Mouse (Mus musculus): ENCODE data around the gene Pkp4. TPM values are rescaled to one million over a fixed set of nuclear protein-coding genes. Genes with fewer than 3 reads are reported as not detected.

Pkp4 gene
- polyA plus RNA-seq, 1 experiment from 2014 or later, result 48.3 TPM

GRCm38 (mm10) chr2:59284734-59285490 is 124.3 kb downstream of the Pkp4 start:
- H3K9me3 ChIP-seq (replicated peaks; ENCODE audit: control insufficient read depth, low read length), result no peaks in the 10 kb centered on the region
- peak; percentile 49 for ATAC-seq (replicated peaks; ENCODE audit: extremely low read depth, insufficient read depth, low FRiP score)
- no peaks in the 10 kb centered on the region for H3K27me3 ChIP-seq (ENCODE audit: control insufficient read depth, insufficient read depth, low read length)
- peak overlapping the region; percentile 25 for H3K4me2 ChIP-seq (ENCODE audit: low read depth, low read length)
- H3K27ac ChIP-seq (ENCODE audit: low read length), result peak overlapping the region; percentile 89
- H3K36me3 ChIP-seq (ENCODE audit: control insufficient read depth, insufficient read depth), result 0 out of 2 replicates have a peak, but pooled peaks cover 3% of the 10 kb centered on the region
- peak overlapping the region; percentile 34; the same call in 1 of the 2 replicates for H3K9ac ChIP-seq (ENCODE audit: low read length)
- 65% methylated on average over 8 of the region's 8 CpGs for WGBS
- no peak overlapping the region for H3K4me3 ChIP-seq (ENCODE audit: low read length)
- peaks cover 32% of the 10 kb centered on the region for H3K4me1 ChIP-seq (ENCODE audit: control insufficient read depth, insufficient read depth, low read length)

GRCm38 (mm10) chr2:59285581-59285980 is 124.9 kb downstream of the Pkp4 start:
- Histone ChIP-seq H3K4me1 (ENCODE audit: control insufficient read depth, insufficient read depth, low read length) (peaks cover 34% of the 10 kb centered on the region), H3K9ac (ENCODE audit: low read length) (no peak overlapping the region), H3K27me3 (ENCODE audit: control insufficient read depth, insufficient read depth, low read length) (no peaks in the 10 kb centered on the region), H3K36me3 (ENCODE audit: control insufficient read depth, insufficient read depth) (0 out of 2 replicates have a peak, but pooled peaks cover 3% of the 10 kb centered on the region), H3K4me3 (ENCODE audit: low read length) (no peak overlapping the region), H3K4me2 (ENCODE audit: low read depth, low read length) (no peak overlapping the region), H3K9me3 (replicated peaks; ENCODE audit: control insufficient read depth, low read length) (no peaks in the 10 kb centered on the region), H3K27ac (ENCODE audit: low read length) (peak overlapping the region; percentile 89)
- ATAC-seq (replicated peaks; ENCODE audit: extremely low read depth, insufficient read depth, low FRiP score), result 0 out of 2 replicates have a peak, but pooled peaks have one; percentile 33
- 22% methylated on average over 1 of the region's 1 CpGs for WGBS

DNA sequence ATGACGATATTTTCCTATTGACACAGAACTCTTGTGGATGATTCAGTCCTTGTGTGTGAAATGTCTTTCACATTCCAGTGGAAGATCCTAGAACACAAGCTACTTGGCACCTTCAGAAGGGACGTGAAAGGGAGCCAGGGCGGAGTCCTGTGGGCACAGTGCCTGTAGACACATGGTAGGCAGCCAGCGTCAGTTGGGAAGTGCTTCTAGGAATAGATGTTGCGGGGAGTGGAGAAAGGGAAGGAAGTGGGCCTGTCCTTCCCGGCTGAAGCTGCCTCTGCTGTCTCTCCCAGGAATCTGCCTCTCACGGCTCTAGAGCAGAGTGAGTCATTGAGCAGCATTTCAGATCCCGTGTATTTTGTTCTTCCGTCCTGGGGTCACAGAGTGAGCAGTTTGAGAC is 125.6 kb downstream of the Pkp4 start:
- no peak overlapping the region for H3K4me3 ChIP-seq (ENCODE audit: low read length)
- peaks cover 36% of the 10 kb centered on the region for H3K4me1 ChIP-seq (ENCODE audit: control insufficient read depth, insufficient read depth, low read length)
- peak overlapping the region; percentile 42; the same call in 1 of the 2 replicates for H3K4me2 ChIP-seq (ENCODE audit: low read depth, low read length)
- no peaks in the 10 kb centered on the region for H3K9me3 ChIP-seq (replicated peaks; ENCODE audit: control insufficient read depth, low read length)
- no peaks in the 10 kb centered on the region for H3K27me3 ChIP-seq (ENCODE audit: control insufficient read depth, insufficient read depth, low read length)
- WGBS, result 18% methylated on average over 9 of the region's 9 CpGs
- H3K27ac ChIP-seq (ENCODE audit: low read length), result peak overlapping the region; percentile 88
- peak overlapping the region; percentile 50 for H3K9ac ChIP-seq (ENCODE audit: low read length)
- peak; percentile 79 for ATAC-seq (replicated peaks; ENCODE audit: extremely low read depth, insufficient read depth, low FRiP score)
- H3K36me3 ChIP-seq (ENCODE audit: control insufficient read depth, insufficient read depth), result 0 out of 2 replicates have a peak, but pooled peaks cover 3% of the 10 kb centered on the region

DNA sequence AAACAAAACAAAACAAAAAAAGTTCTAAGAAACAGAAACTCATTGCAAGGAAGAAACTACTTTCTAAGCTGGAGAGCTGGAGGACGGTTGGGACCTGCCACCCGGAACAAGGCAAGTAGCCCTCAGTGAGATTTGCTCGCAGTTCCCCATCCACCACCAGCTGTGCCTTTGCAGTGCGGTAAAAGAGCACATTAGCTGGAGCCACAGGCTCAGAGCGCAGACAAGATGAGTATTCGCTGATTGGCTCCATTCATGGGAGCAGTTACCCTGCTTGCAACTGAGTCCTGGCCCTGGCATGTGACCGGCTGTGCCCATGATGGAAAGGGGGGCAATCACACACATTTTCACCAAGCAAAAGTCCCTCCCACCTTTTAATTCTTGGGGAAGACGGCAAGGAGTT is 127.0 kb downstream of the Pkp4 start:
- no peak overlapping the region for H3K4me3 ChIP-seq (ENCODE audit: low read length)
- no peaks in the 10 kb centered on the region for H3K9me3 ChIP-seq (replicated peaks; ENCODE audit: control insufficient read depth, low read length)
- no peak overlapping the region for H3K27ac ChIP-seq (ENCODE audit: low read length)
- H3K36me3 ChIP-seq (ENCODE audit: control insufficient read depth, insufficient read depth), result 0 out of 2 replicates have a peak, but pooled peaks cover 3% of the 10 kb centered on the region
- 93% methylated on average over 8 of the region's 8 CpGs for WGBS
- no peak overlapping the region for H3K4me2 ChIP-seq (ENCODE audit: low read depth, low read length)
- no peaks in the 10 kb centered on the region for H3K27me3 ChIP-seq (ENCODE audit: control insufficient read depth, insufficient read depth, low read length)
- ATAC-seq (replicated peaks; ENCODE audit: extremely low read depth, insufficient read depth, low FRiP score), result no peak
- H3K4me1 ChIP-seq (ENCODE audit: control insufficient read depth, insufficient read depth, low read length), result peaks cover 36% of the 10 kb centered on the region
- no peak overlapping the region for H3K9ac ChIP-seq (ENCODE audit: low read length)

GRCm38 (mm10) chr2:59289411-59289810 is 128.8 kb downstream of the Pkp4 start:
- Histone ChIP-seq H3K27ac (ENCODE audit: low read length) (no peak overlapping the region), H3K4me1 (ENCODE audit: control insufficient read depth, insufficient read depth, low read length) (peaks cover 29% of the 10 kb centered on the region), H3K36me3 (ENCODE audit: control insufficient read depth, insufficient read depth) (no peaks in the 10 kb centered on the region), H3K9me3 (replicated peaks; ENCODE audit: control insufficient read depth, low read length) (no peaks in the 10 kb centered on the region), H3K27me3 (ENCODE audit: control insufficient read depth, insufficient read depth, low read length) (no peaks in the 10 kb centered on the region), H3K4me3 (ENCODE audit: low read length) (no peak overlapping the region), H3K9ac (ENCODE audit: low read length) (no peak overlapping the region), H3K4me2 (ENCODE audit: low read depth, low read length) (no peak overlapping the region)
- WGBS, result 79% methylated on average over 2 of the region's 2 CpGs
- no peak for ATAC-seq (replicated peaks; ENCODE audit: extremely low read depth, insufficient read depth, low FRiP score)

- no peaks in the 10 kb centered on the region for H3K9me3 ChIP-seq (replicated peaks; ENCODE audit: control insufficient read depth, low read length)
- no peak overlapping the region for H3K9ac ChIP-seq (ENCODE audit: low read length)
- no peak overlapping the region for H3K4me2 ChIP-seq (ENCODE audit: low read depth, low read length)
- no peak for ATAC-seq (replicated peaks; ENCODE audit: extremely low read depth, insufficient read depth, low FRiP score)
- H3K36me3 ChIP-seq (ENCODE audit: control insufficient read depth, insufficient read depth), result no peaks in the 10 kb centered on the region
- WGBS, result 78% methylated on average over 3 of the region's 3 CpGs
- no peak overlapping the region; the same call in 1 of the 2 replicates for H3K27ac ChIP-seq (ENCODE audit: low read length)
- no peaks in the 10 kb centered on the region for H3K27me3 ChIP-seq (ENCODE audit: control insufficient read depth, insufficient read depth, low read length)
- no peak overlapping the region for H3K4me3 ChIP-seq (ENCODE audit: low read length)
- H3K4me1 ChIP-seq (ENCODE audit: control insufficient read depth, insufficient read depth, low read length), result peaks cover 19% of the 10 kb centered on the region
Measured at GRCm38 (mm10) chr2:59290391-59290790, 129.7 kb downstream of the Pkp4 start.

DNA sequence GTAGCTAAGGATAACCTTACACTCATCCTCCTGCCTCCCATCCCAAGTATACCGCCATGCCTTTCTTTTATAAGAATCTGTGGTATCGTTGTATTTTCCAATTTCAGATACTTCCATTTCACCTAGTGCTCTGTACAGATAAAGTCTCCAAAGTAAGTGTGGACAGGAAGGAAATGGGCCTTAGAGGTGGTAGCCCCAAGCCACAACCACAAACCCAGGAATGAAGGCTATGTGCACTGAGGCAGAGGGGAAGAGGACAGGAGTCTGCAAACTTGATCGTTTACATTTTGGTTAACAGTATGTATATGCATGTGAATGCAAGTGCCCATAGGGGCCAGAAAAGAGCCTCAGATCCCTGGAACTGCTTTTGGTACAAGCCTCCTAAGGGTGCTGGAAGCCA is 139.2 kb downstream of the Pkp4 start:
- Histone ChIP-seq H3K36me3 (ENCODE audit: control insufficient read depth, insufficient read depth) (0 out of 2 replicates have a peak, but pooled peaks cover 5% of the 10 kb centered on the region), H3K9me3 (replicated peaks; ENCODE audit: control insufficient read depth, low read length) (no peaks in the 10 kb centered on the region), H3K27me3 (ENCODE audit: control insufficient read depth, insufficient read depth, low read length) (no peaks in the 10 kb centered on the region), H3K9ac (ENCODE audit: low read length) (no peak overlapping the region), H3K27ac (ENCODE audit: low read length) (no peak overlapping the region), H3K4me3 (ENCODE audit: low read length) (no peak overlapping the region), H3K4me2 (ENCODE audit: low read depth, low read length) (no peak overlapping the region), H3K4me1 (ENCODE audit: control insufficient read depth, insufficient read depth, low read length) (peaks cover 8% of the 10 kb centered on the region; the same call in 1 of the 2 replicates)
- 79% methylated on average over 3 of the region's 3 CpGs for WGBS
- no peak for ATAC-seq (replicated peaks; ENCODE audit: extremely low read depth, insufficient read depth, low FRiP score)

GRCm38 (mm10) chr2:59301671-59302070 is 141.0 kb downstream of the Pkp4 start:
- H3K27me3 ChIP-seq (ENCODE audit: control insufficient read depth, insufficient read depth, low read length), result no peaks in the 10 kb centered on the region
- peaks cover 7% of the 10 kb centered on the region; the same call in 1 of the 2 replicates for H3K36me3 ChIP-seq (ENCODE audit: control insufficient read depth, insufficient read depth)
- H3K9me3 ChIP-seq (replicated peaks; ENCODE audit: control insufficient read depth, low read length), result no peaks in the 10 kb centered on the region
- peaks cover 10% of the 10 kb centered on the region; the same call in 1 of the 2 replicates for H3K4me1 ChIP-seq (ENCODE audit: control insufficient read depth, insufficient read depth, low read length)
- H3K27ac ChIP-seq (ENCODE audit: low read length), result no peak overlapping the region
- WGBS, result 73% methylated on average over 12 of the region's 12 CpGs
- no peak overlapping the region for H3K4me3 ChIP-seq (ENCODE audit: low read length)
- H3K4me2 ChIP-seq (ENCODE audit: low read depth, low read length), result no peak overlapping the region
- ATAC-seq (replicated peaks; ENCODE audit: extremely low read depth, insufficient read depth, low FRiP score), result no peak
- H3K9ac ChIP-seq (ENCODE audit: low read length), result no peak overlapping the region

DNA sequence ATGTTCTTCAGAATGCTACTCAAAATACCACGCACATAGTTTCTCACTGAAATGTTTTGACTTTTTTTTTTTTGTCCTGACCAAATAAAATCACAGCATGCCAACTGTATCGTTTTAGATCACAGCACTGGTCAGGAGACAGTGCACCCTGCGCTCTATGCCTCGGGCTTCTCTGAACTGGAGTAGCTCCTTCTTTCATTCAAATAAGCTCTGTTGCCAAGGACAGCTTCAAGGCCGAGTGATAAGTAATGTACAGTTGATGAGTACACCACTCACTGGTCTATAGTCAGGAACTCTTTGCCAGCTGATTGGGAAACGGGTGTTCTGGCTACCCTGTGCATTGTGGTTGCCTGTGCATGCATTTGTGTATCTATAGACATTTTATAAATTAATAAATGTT is 141.8 kb downstream of the Pkp4 start:
- no peak for ATAC-seq (replicated peaks; ENCODE audit: extremely low read depth, insufficient read depth, low FRiP score)
- Histone ChIP-seq H3K4me1 (ENCODE audit: control insufficient read depth, insufficient read depth, low read length) (peaks cover 10% of the 10 kb centered on the region; the same call in 1 of the 2 replicates), H3K36me3 (ENCODE audit: control insufficient read depth, insufficient read depth) (peaks cover 13% of the 10 kb centered on the region), H3K9ac (ENCODE audit: low read length) (no peak overlapping the region), H3K4me3 (ENCODE audit: low read length) (no peak overlapping the region), H3K27me3 (ENCODE audit: control insufficient read depth, insufficient read depth, low read length) (no peaks in the 10 kb centered on the region), H3K9me3 (replicated peaks; ENCODE audit: control insufficient read depth, low read length) (no peaks in the 10 kb centered on the region), H3K4me2 (ENCODE audit: low read depth, low read length) (no peak overlapping the region), H3K27ac (ENCODE audit: low read length) (no peak overlapping the region)
- WGBS, result 53% methylated on average over 6 of the region's 6 CpGs

Measured in heart, embryonic 16.5 days (tissue).